Mouse (Mus musculus): ENCODE results near the gene Usp20. TPM values are rescaled to one million over a fixed set of nuclear protein-coding genes. Genes with fewer than 3 reads are reported as not detected.
A peak's percentile ranks its signal among the peaks of the same experiment; 100 is the strongest.

Gene Usp20
- total and polyA plus RNA-seq, 3 experiments, result 3.4 to 13.8 (median 12.0) TPM

GRCm38 (mm10) chr2:30967352-30968327 lies 14.4 kb upstream of the Usp20 start, which contains the start of gene Tor1a:
Tor1a (minus strand) TSS chr2:30967933.
- peaks cover 3 to 19% of the 10 kb centered on the region in 2 experiments for H3K4me1 ChIP-seq (ENCODE audit: control insufficient read depth in 1 of 2, insufficient read depth in 2 of 2)
- TF ChIP-seq MAZ (IDR thresholded peaks at IDR 0.05; ENCODE audit: low read depth, low read length) (peak; percentile 45; the same call in 1 of the 2 replicates), IRF4 (IDR thresholded peaks at IDR 0.05; ENCODE audit: low read depth, low read length) (peak; percentile 52; the same call in 1 of the 2 replicates), MAX (IDR thresholded peaks at IDR 0.05; ENCODE audit: low read length) (peak; percentile 45; the same call in 1 of the 2 replicates), MYC (IDR thresholded peaks at IDR 0.05; ENCODE audit: low read depth, low read length) (no peak), POLR2A (IDR thresholded peaks at IDR 0.05; ENCODE audit: low read depth, low read length) (peak; percentile 96), CHD2 (IDR thresholded peaks at IDR 0.05; ENCODE audit: low read length) (no peak), NELFE (IDR thresholded peaks at IDR 0.05; ENCODE audit: low read depth, low read length) (peak; percentile 93), SIN3A (IDR thresholded peaks at IDR 0.05; ENCODE audit: low read length) (peak; percentile 76), ZC3H11A (IDR thresholded peaks at IDR 0.05; ENCODE audit: low read depth, low read length) (no peak), MAFK (IDR thresholded peaks at IDR 0.05; ENCODE audit: insufficient replicate concordance, low read length) (no peak), JUN (IDR thresholded peaks at IDR 0.05; ENCODE audit: insufficient read depth, low read depth, low read length) (no peak), ZKSCAN1 (IDR thresholded peaks at IDR 0.05; ENCODE audit: borderline replicate concordance, low read depth, low read length) (no peak), ELF1 (IDR thresholded peaks at IDR 0.05; ENCODE audit: low read depth, low read length) (peak; percentile 73), HCFC1 (IDR thresholded peaks at IDR 0.05; ENCODE audit: low read depth, low read length) (peak; percentile 96), KAT2A (IDR thresholded peaks at IDR 0.05; ENCODE audit: insufficient replicate concordance, low read length) (peak; percentile 90; the same call in 1 of the 2 replicates), CTCF (conservative IDR thresholded peaks at IDR 0.05 in 1 of 2, IDR thresholded peaks at IDR 0.05 in 1 of 2; ENCODE audit: low read depth in 2 of 2, low read length in 2 of 2) (no peak), UBTF (IDR thresholded peaks at IDR 0.05; ENCODE audit: low read depth, low read length) (no peak), CHD1 (IDR thresholded peaks at IDR 0.05; ENCODE audit: low read depth, low read length) (no peak), TCF12 (IDR thresholded peaks at IDR 0.05; ENCODE audit: low read depth, low read length) (peak; percentile 81), ETS1 (conservative IDR thresholded peaks at IDR 0.05; ENCODE audit: low read depth, low read length) (no peak), USF2 (conservative IDR thresholded peaks at IDR 0.05; ENCODE audit: low read depth, low read length) (no peak), MXI1 (IDR thresholded peaks at IDR 0.05; ENCODE audit: low read depth, low read length) (peak; percentile 85), JUND (conservative IDR thresholded peaks at IDR 0.05; ENCODE audit: low read depth, low read length) (no peak), MEF2A (IDR thresholded peaks at IDR 0.05; ENCODE audit: borderline replicate concordance, low read depth, low read length) (peak; percentile 19; the same call in 1 of the 2 replicates), POLR2AphosphoS2 (IDR thresholded peaks at IDR 0.05; ENCODE audit: low read depth, low read length) (peak; percentile 90), RCOR1 (conservative IDR thresholded peaks at IDR 0.05; ENCODE audit: low read depth, low read length) (peak; percentile 91), SMC3 (IDR thresholded peaks at IDR 0.05; ENCODE audit: low read depth, low read length) (no peak), TBP (conservative IDR thresholded peaks at IDR 0.05; ENCODE audit: low read depth, low read length) (0 out of 2 replicates have a peak, but pooled peaks have one; percentile 32), PAX5 (IDR thresholded peaks at IDR 0.05; ENCODE audit: low read length) (no peak), ZNF384 (IDR thresholded peaks at IDR 0.05; ENCODE audit: low read depth, low read length) (no peak), GABPA (IDR thresholded peaks at IDR 0.05; ENCODE audit: insufficient replicate concordance, low read depth, low read length) (no peak; the same call in 1 of the 2 replicates), EP300 (IDR thresholded peaks at IDR 0.05; ENCODE audit: low read length) (no peak), ZMIZ1 (IDR thresholded peaks at IDR 0.05; ENCODE audit: low read depth, low read length) (peak; percentile 89), RAD21 (IDR thresholded peaks at IDR 0.05; ENCODE audit: low read depth, low read length) (no peak), NRF1 (IDR thresholded peaks at IDR 0.05; ENCODE audit: low read depth, low read length) (peak; percentile 87), E2F4 (IDR thresholded peaks at IDR 0.05; ENCODE audit: insufficient replicate concordance, low read depth, low read length) (no peak), USF1 (IDR thresholded peaks at IDR 0.05; ENCODE audit: low read depth, low read length) (no peak), BHLHE40 (IDR thresholded peaks at IDR 0.05; ENCODE audit: low read depth, low read length) (no peak)
- H3K4me3 ChIP-seq (replicated peaks in 1 of 3; ENCODE audit: low read depth in 2 of 3, low read length in 2 of 3, poor library complexity in 1 of 3), result peak within 1 kb of the TSS; percentile 87 to 99 (median 98)
- peaks cover 19% of the 10 kb centered on the region for H3K79me2 ChIP-seq (replicated peaks; ENCODE audit: control insufficient read depth, extremely low read depth, insufficient read depth, poor library complexity, severe bottlenecking)
- peak; percentile 87 for DNase-seq (ENCODE audit: extremely low read depth)
- peak within 1 kb of the TSS; percentile 67 for H3K4me2 ChIP-seq (ENCODE audit: insufficient read depth, low read depth, poor library complexity, severe bottlenecking)
- H3K36me3 ChIP-seq (replicated peaks in 1 of 2; ENCODE audit: control insufficient read depth in 1 of 2, insufficient read depth in 1 of 2, low read length in 1 of 2), result peaks cover 30 to 58% of the 10 kb centered on the region in 2 experiments
- peak within 1 kb of the TSS; percentile 56 for H3K27ac ChIP-seq (ENCODE audit: insufficient read depth, low read depth)
- peak within 1 kb of the TSS; percentile 90 for H3K9ac ChIP-seq (ENCODE audit: insufficient read depth, low read depth)
- H3K9me3 ChIP-seq (replicated peaks; ENCODE audit: low read length), result no peaks in the 10 kb centered on the region
- H3K27me3 ChIP-seq (replicated peaks), result no peaks in the 10 kb centered on the region
- dilution Hi-C loops (cut with MboI; ENCODE audit: extremely low pct_ligation_motif_present, extremely low pct_unique_long_range_greater_than_20kb, low sequenced_read_pairs) (no loop called here), in situ Hi-C loops (cut with MboI; ENCODE audit: low pct_ligation_motif_present, low pct_unique_long_range_greater_than_20kb, low sequenced_read_pairs) (no loop called here)

Measured in CH12.LX (cell line).